Mouse (Mus musculus): ENCODE results near the gene Spata33. TPM values are rescaled to one million over a fixed set of nuclear protein-coding genes. Genes with fewer than 3 reads are reported as not detected.

The Spata33 gene
- total RNA-seq, 2 experiments from 2014 or later, result 6.0 to 10.4 TPM

DNA sequence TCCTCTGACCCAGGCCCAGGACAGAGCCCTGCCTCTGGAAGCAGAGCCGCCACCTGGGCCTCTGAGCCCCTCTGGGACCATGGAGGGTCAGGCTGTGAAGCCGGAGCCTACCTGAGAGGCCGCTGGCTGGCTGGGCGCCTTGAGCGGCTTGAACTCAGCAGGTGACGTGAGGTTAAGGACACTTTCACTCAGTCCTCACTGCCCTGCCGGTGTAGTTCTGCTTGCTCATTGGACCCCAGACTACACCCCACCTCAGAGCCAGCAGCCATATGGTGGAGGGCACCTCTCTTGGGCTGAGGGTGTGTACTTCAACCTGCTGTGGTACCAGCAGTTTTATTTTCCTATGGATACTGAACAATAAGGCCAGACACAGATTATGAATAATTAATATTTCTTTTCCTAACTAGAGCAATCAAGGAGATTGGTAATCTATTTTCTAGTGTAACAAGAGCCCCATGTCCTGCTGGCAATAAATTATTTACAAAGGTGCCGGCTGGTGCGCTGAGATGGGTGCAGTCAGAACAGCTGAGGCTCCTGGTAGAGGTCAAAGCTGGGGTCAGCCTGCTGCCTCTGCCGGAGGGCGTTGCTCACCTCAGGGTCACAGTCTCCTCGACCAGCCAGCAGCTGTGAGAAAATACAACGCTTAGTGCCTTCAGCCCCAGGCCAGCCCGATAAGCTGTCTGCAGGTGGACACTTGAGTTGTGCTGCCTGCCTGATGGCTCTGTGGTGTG lies 55.5 kb downstream of the Spata33 start:
- no peak for DNase-seq (ENCODE audit: low spot score in 2 of 2)

DNA sequence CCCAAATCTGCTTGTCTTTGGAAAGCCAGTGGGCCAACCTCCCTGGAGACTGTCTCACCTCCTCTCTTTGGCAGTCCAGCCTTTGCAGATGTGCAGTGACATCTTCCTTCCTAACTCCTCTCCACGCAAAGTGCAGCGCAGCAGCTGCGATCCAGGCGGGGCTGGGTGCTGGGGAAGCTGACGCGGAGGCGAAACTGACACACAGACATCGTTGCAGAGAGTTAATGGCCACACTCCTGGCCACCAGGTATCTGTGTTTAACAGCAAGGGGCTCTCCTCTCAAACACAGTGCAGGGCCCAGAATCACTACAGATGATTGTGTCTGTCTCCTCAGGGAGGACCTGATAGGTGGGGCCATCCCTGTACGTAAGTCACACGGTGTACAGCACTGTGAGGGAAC lies 58.5 kb downstream of the Spata33 start:
- DNase-seq (ENCODE audit: low spot score in 2 of 2), result no peak

Other genes starting within 250 kb of the Spata33 start
- 100 to 1,000 TPM; 165 to 176 TPM for gene Ankrd11, start 170.6 kb upstream of the Spata33 start, total RNA-seq (2021)
- gene Spg7, start 149.9 kb upstream of the Spata33 start, total RNA-seq (2021), result 10 to 100 TPM; 60.0 to 64.8 TPM
- gene Rpl13, start 110.5 kb upstream of the Spata33 start, total RNA-seq (2021), result 100 to 1,000 TPM; 467 to 496 TPM
- 100 to 1,000 TPM; 273 to 284 TPM for gene Cpne7, start 95.5 kb upstream of the Spata33 start, total RNA-seq (2021)
- gene Sult5a1, start 54.5 kb upstream of the Spata33 start, total RNA-seq (2021), result 1 to 10 TPM; 2.2 to 3.2 TPM
- under 1 TPM; 0.22 to 0.89 TPM for gene Dpep1, start 26.6 kb upstream of the Spata33 start, total RNA-seq (2021)
- gene Chmp1a, start 69 bp upstream of the Spata33 start, total RNA-seq (2021), result 100 to 1,000 TPM in 1 of 2 experiments, 10 to 100 TPM in 1; 98.8 to 117 TPM
- 10 to 100 TPM; 85.8 to 95.4 TPM for gene Cdk10, start 12.0 kb downstream of the Spata33 start, total RNA-seq (2021)
- 10 to 100 TPM; 75.1 to 75.8 TPM for gene Spata2l, start 23.4 kb downstream of the Spata33 start, total RNA-seq (2021)
- 10 to 100 TPM; 22.8 to 26.0 TPM for gene Zfp276, start 41.4 kb downstream of the Spata33 start, total RNA-seq (2021)
- gene Vps9d1, start 41.5 kb downstream of the Spata33 start, total RNA-seq (2021), result 10 to 100 TPM; 49.1 to 54.5 TPM
- gene Fanca, start 105.7 kb downstream of the Spata33 start, total RNA-seq (2021), result 1 to 10 TPM; 1.2 to 1.7 TPM
- 10 to 100 TPM; 17.0 TPM for gene Spire2, start 119.9 kb downstream of the Spata33 start, total RNA-seq (2021)
- 100 to 1,000 TPM; 487 TPM for gene Tcf25, start 160.9 kb downstream of the Spata33 start, total RNA-seq (2021)
- under 1 TPM in 1 of 2 experiments, not detected in 1; 0.07 TPM for gene Mc1r, start 194.3 kb downstream of the Spata33 start, total RNA-seq (2021)
- 100 to 1,000 TPM; 253 to 286 TPM for gene Tubb3, start 198.6 kb downstream of the Spata33 start, total RNA-seq (2021)
- 10 to 100 TPM; 54.0 to 54.7 TPM for gene Def8, start 210.7 kb downstream of the Spata33 start, total RNA-seq (2021)

Data from layer of hippocampus, adult 18-20 months (tissue).